Mouse (Mus musculus) kidney, adult 2 months (tissue): ENCODE data around the gene Arpp21.

ENCODE experiments used
- CTCF ChIP-seq: fragments of 200-500 bp; conservative IDR thresholded peaks from 2 replicates; pipeline ENCODE4 v1.5.1; 2011; ENCODE audit warnings: low read depth, mild to moderate bottlenecking, control low read depth, low read length, moderate library complexity, mixed read lengths; ENCODE audit not compliant: insufficient read depth, insufficient read length
- POLR2A ChIP-seq: fragments of 200-500 bp; IDR thresholded peaks from one replicate; pipeline ENCODE4 v1.6.1; 2011; ENCODE audit warnings: low read depth, low read length, control low read depth

DNA sequence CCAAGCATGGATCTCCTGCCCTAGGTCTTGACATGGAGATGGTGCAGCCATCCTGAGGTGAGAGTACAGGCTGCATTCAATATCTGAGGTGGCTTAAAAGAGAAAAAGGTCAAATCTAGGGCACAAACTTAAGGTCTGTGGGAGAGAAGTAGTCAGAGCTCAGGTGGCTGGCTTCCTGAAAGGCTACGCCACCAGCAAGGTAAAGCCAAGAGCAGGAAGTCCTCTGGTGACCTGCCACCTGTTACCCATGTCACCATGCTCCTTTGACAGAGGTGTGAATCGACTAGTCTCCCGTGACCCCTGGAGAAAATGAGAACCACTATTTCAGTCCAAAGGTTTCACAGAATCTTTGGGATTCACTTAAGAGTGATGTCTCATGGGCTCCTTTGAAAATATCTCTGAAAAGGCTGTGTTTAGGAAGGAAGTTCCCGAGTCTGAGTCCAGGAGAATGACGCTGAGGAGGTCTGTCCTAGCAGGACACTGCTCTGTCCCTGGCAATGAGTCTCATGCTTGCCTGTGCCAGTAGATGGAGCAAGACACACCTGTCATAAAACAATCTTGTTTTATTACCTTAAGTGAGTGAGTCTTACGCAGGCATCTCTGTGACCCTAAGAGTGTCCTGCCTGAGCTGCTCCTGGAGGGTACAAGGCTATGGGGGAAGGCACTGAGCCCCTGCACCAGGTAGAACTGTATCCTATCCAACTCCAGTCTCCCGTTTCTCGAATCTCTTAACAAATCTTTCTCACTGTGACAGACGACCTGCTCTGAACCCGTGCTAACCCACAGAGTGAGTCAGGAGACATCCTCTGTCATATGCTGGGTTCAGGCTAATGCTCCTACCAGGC lies 22.1 kb downstream of the Arpp21 start:
- no peak; the same call in 1 of the 2 replicates for TF ChIP-seq CTCF
- TF ChIP-seq POLR2A: no peak
